10 mouse cellular contexts compared by ENCODE assay signal in genomic region chr6:32167725-32168124, GRCm38 (mm10).
DNase-seq lines count a peak whose midpoint lies in the region; ATAC-seq and TF ChIP-seq lines count a peak whose summit lies in the region.
"Had no signal": no experiment of that assay in that cellular context is flagged by ENCODE, and none has a peak within 500 bp of the region (broad histone marks: within the 10 kb centered on the region; RNA-seq: fewer than 3 reads in every experiment).

No protein-coding gene starts in this region.

- H3K36me3 ChIP-seq in forebrain, postnatal 0 days (ENCODE audit: insufficient read depth): peaks cover 39% of the 10 kb centered on the region
- no peaks in the 10 kb centered on the region for H3K36me3 ChIP-seq in midbrain, embryonic 14.5 days (ENCODE audit: control insufficient read depth, insufficient read depth, low read length)
- H3K36me3 ChIP-seq: forebrain, embryonic 12.5 days had no signal

- TF ChIP-seq CTCF in forebrain, postnatal 0 days (IDR thresholded peaks at IDR 0.05; ENCODE audit: low read depth): no peak

- WGBS in forebrain, postnatal 0 days: 76% methylated on average over 1 of the region's 1 CpGs
- 87% methylated on average over 1 of the region's 1 CpGs for WGBS in midbrain, embryonic 14.5 days

- no peaks in the 10 kb centered on the region for H3K9me3 ChIP-seq in forebrain, postnatal 0 days (ENCODE audit: low read length)
- no peaks in the 10 kb centered on the region for H3K9me3 ChIP-seq in midbrain, embryonic 14.5 days (ENCODE audit: control insufficient read depth, low read length)
- H3K9me3 ChIP-seq: forebrain, embryonic 12.5 days; neural tube, embryonic 13.5 days had no signal

- no peaks in the 10 kb centered on the region for H3K4me1 ChIP-seq in forebrain, postnatal 0 days (ENCODE audit: insufficient read depth)
- H3K4me1 ChIP-seq in midbrain, embryonic 14.5 days (ENCODE audit: control insufficient read depth, insufficient read depth, low read length): no peaks in the 10 kb centered on the region
- H3K4me1 ChIP-seq: forebrain, embryonic 12.5 days; neural tube, embryonic 13.5 days had no signal

- intact Hi-C loops in heart, postnatal 14 days (cut with DNase I): no loop called here

- DNase-seq in adrenal gland, adult 2 months: peak; percentile 65
- DNase-seq in adrenal gland, postnatal 25 days: no peak
- DNase-seq in urinary bladder, postnatal 14 days (ENCODE audit: low spot score): peak; percentile 55
- no peak for DNase-seq in urinary bladder, postnatal 4 days (ENCODE audit: low spot score in 2 of 2)
- DNase-seq in heart, postnatal 14 days: peak; percentile 5 to 44
- peak; percentile 73 to 74 for DNase-seq in urinary bladder, postnatal 36 days (ENCODE audit: low spot score in 2 of 2)
- no peak for DNase-seq in forebrain, postnatal 0 days
- DNase-seq in midbrain, embryonic 14.5 days: no peak

- no peak for ATAC-seq in forebrain, postnatal 0 days
- no peak for ATAC-seq in midbrain, embryonic 14.5 days (ENCODE audit: low FRiP score, low TSS enrichment)

- no peak overlapping the region for H3K4me3 ChIP-seq in forebrain, postnatal 0 days (ENCODE audit: low read depth, low read length)
- H3K4me3 ChIP-seq in midbrain, embryonic 14.5 days (replicated peaks; ENCODE audit: low read depth, low read length): no peak overlapping the region
- H3K4me3 ChIP-seq: forebrain, embryonic 12.5 days; neural tube, embryonic 13.5 days had no signal

- H3K27ac ChIP-seq in forebrain, postnatal 0 days (ENCODE audit: low read depth, low read length): no peak overlapping the region
- H3K27ac ChIP-seq in midbrain, embryonic 14.5 days (replicated peaks; ENCODE audit: low read depth, low read length): no peak overlapping the region
- H3K27ac ChIP-seq: forebrain, embryonic 12.5 days; neural tube, embryonic 13.5 days had no signal

- H3K27me3 ChIP-seq in forebrain, postnatal 0 days (ENCODE audit: insufficient read depth, low read length): no peaks in the 10 kb centered on the region
- no peaks in the 10 kb centered on the region for H3K27me3 ChIP-seq in midbrain, embryonic 14.5 days (ENCODE audit: control insufficient read depth, insufficient read depth, low read length)
- H3K27me3 ChIP-seq: forebrain, embryonic 12.5 days; neural tube, embryonic 13.5 days had no signal

- no peak overlapping the region for H3K9ac ChIP-seq in forebrain, postnatal 0 days
- no peak overlapping the region for H3K9ac ChIP-seq in midbrain, embryonic 14.5 days (replicated peaks; ENCODE audit: low read length)
- H3K9ac ChIP-seq: forebrain, embryonic 12.5 days; neural tube, embryonic 13.5 days had no signal

- H3K4me2 ChIP-seq in forebrain, postnatal 0 days (ENCODE audit: low read depth): no peak overlapping the region
- H3K4me2 ChIP-seq in midbrain, embryonic 14.5 days (ENCODE audit: low read length): no peak overlapping the region
- H3K4me2 ChIP-seq: forebrain, embryonic 12.5 days; neural tube, embryonic 13.5 days had no signal

Comparison
In these comparisons a context has a peak if more than half of its experiments do, and no peak if none do; other contexts are left out.
1. DNase-seq: peak in adrenal gland, adult 2 months (single experiment), urinary bladder, postnatal 14 days (single experiment), heart, postnatal 14 days (2 of 2) and urinary bladder, postnatal 36 days (2 of 2); none in adrenal gland, postnatal 25 days (single experiment), urinary bladder, postnatal 4 days (0 of 2), forebrain, postnatal 0 days (single experiment) and midbrain, embryonic 14.5 days (single experiment).